Mouse (Mus musculus) brain, embryonic 18.5 days (tissue): ENCODE data around the gene Uhrf2.

ENCODE experiments used
- DNase-seq: peaks from one replicate; pipeline ENCODE4 v3.0.0-alpha.2; 2012; ENCODE audit warnings: low read depth, low spot score

The Uhrf2 gene

DNA sequence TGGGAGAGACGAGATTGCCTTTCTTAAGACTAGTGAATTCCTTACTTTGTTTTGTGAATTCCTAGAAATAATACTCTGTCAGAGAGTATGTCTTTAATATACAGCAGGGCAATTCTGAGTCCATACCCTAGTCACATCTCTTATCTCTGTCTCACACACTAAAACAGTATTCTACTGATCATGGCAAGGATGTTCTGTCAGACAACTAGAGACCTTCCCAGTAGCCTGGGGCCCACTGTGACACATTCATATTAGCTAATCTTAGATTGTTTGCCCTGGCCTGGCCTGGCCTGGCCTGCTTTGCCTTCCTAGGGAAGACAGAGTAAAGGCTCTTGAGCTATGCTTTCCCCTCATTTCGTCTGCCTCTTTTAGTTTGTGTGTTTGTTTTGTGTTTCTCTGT lies 20.3 kb downstream of the Uhrf2 start:
- no peak for DNase-seq

GRCm38 (mm10) chr19:30051479-30051878 lies 21.2 kb downstream of the Uhrf2 start:
- no peak for DNase-seq

GRCm38 (mm10) chr19:30054218-30054617 lies 23.9 kb downstream of the Uhrf2 start:
- DNase-seq: no peak

- no peak for DNase-seq
Measured at GRCm38 (mm10) chr19:30065797-30066196, 35.5 kb downstream of the Uhrf2 start.

DNA sequence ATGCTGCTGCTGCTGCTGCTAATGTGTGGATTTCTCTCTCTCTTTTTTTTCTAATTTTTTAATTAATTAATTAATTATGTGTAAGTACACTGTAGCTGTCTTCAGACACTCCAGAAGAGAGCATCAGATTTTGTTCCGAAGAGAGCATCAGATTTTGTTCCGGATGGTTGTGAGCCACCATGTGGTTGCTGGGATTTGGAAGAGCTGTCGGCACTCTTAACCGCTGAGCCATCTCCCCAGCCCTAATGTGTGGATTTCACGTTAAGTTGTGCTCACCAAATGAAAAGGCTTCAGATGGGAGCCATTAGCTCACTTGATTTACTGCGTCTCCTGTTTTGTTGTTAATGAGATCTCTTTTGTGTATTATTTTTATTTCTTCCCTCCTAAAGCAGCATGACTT lies 59.9 kb downstream of the Uhrf2 start:
- no peak for DNase-seq

DNA sequence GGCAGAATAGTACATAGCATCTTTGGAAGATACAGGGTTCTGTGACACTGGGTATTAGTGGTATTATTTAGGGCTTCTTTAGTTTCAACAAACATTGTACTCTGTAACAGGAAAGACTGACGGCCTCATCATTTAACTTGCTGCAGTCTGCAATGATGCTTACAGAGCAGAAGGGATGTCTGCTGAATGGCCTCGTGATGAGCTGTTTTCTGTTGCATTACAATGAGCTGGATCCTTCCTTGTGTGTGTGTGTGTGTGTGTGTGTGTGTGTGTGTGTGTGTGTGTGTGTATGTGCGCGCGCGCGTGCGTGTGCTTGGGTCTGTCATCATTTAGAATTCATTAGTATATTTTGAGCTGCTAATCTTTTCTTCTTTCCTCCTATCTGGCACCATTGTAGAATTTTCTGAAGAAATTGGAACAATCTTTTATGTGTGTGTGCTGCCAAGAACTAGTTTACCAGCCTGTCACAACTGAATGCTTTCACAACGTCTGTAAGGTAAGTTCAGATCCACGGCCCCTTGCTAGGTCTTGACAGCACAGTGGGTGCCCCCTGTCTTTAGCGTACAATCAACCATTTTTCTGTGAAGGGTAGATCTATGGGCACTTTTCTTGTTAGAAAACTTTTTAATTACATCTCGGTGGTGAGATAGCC lies 61.5 kb downstream of the Uhrf2 start:
- DNase-seq: no peak

DNA sequence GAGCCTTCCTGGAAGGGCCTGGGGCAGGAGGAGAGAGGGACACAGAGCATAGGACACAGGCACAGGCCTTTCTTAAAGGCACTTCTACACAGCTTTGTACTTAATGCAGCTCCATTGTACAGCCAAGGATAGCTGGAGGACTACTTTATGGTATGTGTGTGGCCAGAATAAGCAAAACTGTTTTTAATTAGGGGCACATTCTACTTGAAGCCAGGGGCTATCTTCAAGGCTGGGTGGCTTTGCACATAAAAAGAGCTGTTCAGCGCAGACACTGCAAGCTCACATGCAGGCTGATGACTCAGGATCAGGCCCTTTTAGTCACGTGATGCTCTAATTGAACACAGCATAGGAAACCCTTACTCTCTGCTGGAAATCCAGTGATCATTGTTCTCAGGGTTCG lies 65.9 kb downstream of the Uhrf2 start:
- DNase-seq: no peak

- no peak for DNase-seq
Measured at GRCm38 (mm10) chr19:30097039-30097438, 66.7 kb downstream of the Uhrf2 start.

GRCm38 (mm10) chr19:30100571-30100970 lies 70.3 kb downstream of the Uhrf2 start:
- DNase-seq: no peak

GRCm38 (mm10) chr19:30102620-30103019 lies 72.3 kb downstream of the Uhrf2 start:
- no peak for DNase-seq

DNA sequence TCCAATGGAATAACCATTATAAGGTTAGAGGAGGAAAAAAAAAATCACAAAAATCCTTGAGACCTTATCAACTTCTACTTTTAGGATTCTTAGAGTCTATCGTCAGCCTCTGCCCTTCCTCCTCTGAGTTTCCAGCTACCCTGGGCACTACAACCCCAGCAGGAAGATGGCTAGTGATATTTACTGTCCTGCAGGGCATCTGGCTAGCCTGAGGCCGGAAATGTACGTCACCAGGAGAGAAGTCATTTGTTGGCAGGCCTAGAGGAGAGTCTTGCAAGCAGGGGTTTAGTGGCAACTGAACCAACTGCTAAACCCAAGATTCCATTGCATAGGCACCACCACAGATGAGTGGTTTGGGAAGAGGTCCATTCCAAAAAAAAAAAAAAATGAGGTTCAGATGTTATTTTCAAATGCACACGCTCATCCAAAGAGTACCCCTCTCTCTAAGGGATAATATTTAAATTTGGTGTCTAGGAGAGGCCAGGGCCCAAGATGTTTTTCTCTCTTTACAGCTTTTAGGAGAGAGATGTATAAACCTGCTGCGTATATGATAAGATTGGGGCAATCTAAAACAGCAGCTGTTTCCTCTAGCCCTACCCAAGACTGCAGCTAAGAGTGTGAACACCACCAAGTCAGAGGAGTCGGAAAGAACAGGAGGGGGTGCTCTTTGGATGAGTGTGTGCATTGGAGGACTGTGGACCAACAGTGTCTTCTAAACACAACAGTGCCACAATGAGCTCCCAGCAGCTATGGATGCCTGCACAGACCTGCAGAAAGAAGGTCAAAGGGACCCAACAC lies 74.9 kb downstream of the Uhrf2 start:
- no peak for DNase-seq

DNA sequence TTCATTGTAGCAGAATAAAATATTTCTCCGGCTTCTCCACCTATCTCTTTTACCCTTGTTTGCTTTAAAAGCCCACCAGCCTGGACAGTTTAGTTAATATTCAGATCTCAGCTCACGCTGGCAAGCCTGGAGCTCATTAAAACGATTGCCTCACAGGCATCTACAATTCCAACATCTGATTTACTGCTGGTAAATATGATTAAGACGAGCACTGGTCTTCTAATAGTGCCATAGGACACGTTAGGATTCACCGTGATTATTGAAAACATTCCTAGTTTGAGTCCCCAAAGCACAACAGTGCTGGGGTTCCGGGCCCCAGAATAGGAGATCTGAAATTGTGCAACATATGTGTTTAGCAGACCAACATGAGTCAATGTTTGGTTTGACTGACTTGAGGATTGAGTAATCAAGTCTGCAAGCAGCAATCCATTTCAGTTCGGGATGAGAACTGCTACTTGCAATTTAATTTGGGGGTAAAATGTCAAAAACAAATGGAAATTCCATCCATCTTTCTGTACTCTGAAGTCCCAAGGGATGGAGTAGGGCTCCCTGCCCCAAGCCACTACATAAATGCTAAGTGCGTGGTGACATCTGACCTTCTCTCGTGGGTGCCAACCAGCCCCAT lies 77.0 kb downstream of the Uhrf2 start:
- DNase-seq: no peak

DNA sequence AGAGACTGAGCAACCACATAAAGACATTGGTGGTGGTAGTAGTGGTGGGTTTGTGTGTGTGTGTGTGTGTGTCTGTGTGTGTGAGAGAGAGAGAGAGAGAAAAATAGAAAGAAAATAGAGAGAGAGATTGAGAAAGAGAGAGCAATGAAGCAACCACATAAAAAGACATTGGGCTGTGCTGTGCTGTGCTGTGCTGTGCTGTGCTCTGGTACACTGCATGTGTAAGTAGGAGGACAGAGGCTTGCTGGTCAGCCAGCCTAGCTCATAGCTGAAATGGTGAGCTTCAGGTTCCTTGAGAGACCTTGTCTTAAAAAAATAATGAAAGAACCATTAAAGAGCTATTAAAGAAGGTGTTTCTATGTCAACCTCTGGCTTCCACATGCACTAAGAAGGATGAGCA lies 78.3 kb downstream of the Uhrf2 start:
- no peak for DNase-seq

- no peak for DNase-seq
Measured at GRCm38 (mm10) chr19:30109122-30109521, 78.8 kb downstream of the Uhrf2 start.

- no peak for DNase-seq
Measured at GRCm38 (mm10) chr19:30111421-30111820, 81.1 kb downstream of the Uhrf2 start.

DNA sequence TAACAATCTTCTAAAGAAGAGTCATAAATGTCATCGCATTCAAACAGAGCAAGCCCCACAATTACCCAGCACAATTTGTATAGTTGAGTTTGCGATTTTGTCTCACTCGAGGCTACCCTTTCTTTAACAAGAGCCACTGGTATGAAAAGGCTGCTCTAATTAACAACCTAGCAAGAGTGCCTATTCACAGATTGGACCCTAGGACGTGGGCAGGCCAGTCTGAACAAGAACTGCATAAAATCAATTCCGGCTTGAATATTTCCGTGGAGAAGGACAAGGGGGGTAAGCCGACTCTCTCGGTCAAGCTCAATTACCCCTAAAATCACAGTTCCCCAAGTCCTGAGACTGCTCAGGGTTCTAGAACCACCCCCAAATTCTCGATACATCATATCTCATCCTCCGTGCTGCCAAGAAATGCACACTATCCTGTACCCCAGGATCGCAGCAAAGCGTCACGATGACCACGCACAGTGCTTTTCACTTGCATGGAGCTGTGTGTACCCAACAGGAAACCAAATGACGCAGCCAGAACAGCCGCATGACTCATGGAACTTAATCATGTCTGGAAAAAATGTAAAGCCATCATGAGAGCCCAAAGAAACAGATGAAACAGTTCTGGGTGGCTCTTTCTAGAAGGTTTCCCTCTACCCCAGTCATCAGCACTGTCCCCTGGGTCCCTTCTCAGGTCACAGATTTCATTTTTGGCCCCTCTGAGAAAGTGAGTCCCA lies 82.8 kb downstream of the Uhrf2 start:
- DNase-seq: no peak

GRCm38 (mm10) chr19:30114919-30115441 lies 84.7 kb downstream of the Uhrf2 start:
- DNase-seq: no peak

- no peak for DNase-seq
Measured at GRCm38 (mm10) chr19:30115606-30116005, 85.3 kb downstream of the Uhrf2 start.

- DNase-seq: no peak
Measured at GRCm38 (mm10) chr19:30117241-30117640, 86.9 kb downstream of the Uhrf2 start.

DNA sequence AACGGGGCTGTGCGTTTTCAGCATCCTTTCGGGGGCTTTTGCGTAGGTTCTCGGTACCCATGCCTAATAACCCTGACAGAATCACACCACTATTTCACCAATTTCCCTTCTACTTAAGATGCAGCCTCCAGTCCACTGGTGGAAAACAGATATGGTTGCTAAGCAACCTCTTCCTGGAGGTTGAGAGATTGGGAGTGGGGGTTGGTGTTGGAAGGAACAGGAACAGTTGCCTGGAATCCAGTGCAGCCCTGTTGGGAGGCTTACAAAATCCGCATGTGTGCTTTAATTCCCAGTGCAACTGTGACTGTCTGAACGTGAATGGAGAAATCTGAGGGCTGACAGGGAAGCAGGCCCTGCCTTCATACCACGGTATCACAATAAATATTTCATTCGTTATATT lies 87.5 kb downstream of the Uhrf2 start:
- peak; percentile 79 for DNase-seq

- DNase-seq: no peak
Measured at GRCm38 (mm10) chr19:30118344-30119312, 88.3 kb downstream of the Uhrf2 start.
